Mouse (Mus musculus) kidney, adult 2 months (tissue): Measurements from ENCODE around the gene Aggf1. TPM values are rescaled to one million over a fixed set of nuclear protein-coding genes. Genes with fewer than 3 reads are reported as not detected.
A peak's percentile ranks its signal among the peaks of the same experiment; 100 is the strongest.

Experiments
- DNase-seq: peaks from one replicate; pipeline ENCODE4 v3.0.0; 2021
- H3K27ac ChIP-seq: fragments of 200-500 bp; 2 replicates; pipeline ENCODE4 v1.5.1; 2012; ENCODE audit warnings: low read depth, low read length, control low read depth, inconsistent platforms; ENCODE audit not compliant: insufficient read depth
- H3K27me3 ChIP-seq: fragments of 200-500 bp; replicated peaks from 2 replicates; pipeline ENCODE4 v1.6.1; 2012; ENCODE audit warnings: mild to moderate bottlenecking, moderate library complexity, low read length, inconsistent platforms; ENCODE audit not compliant: control insufficient read depth, insufficient read depth
- H3K36me3 ChIP-seq: fragments of 200-500 bp; 2 replicates; pipeline ENCODE4 v1.6.1; 2012; ENCODE audit warnings: mild to moderate bottlenecking, moderate library complexity, low read length, inconsistent platforms; ENCODE audit not compliant: control insufficient read depth, insufficient read depth
- H3K4me1 ChIP-seq: fragments of 200-500 bp; 2 replicates; pipeline ENCODE4 v1.6.1; 2011; ENCODE audit warnings: low read length; ENCODE audit not compliant: control insufficient read depth, insufficient read depth
- H3K4me3 ChIP-seq: fragments of 200-500 bp; 2 replicates; pipeline ENCODE4 v1.5.1; 2011; ENCODE audit warnings: mild to moderate bottlenecking, low read depth, low read length, control low read depth; ENCODE audit not compliant: insufficient read depth
- CTCF ChIP-seq: fragments of 200-500 bp; conservative IDR thresholded peaks from 2 replicates; pipeline ENCODE4 v1.5.1; 2011; ENCODE audit warnings: low read depth, mild to moderate bottlenecking, control low read depth, low read length, moderate library complexity, mixed read lengths; ENCODE audit not compliant: insufficient read depth, insufficient read length
- POLR2A ChIP-seq: fragments of 200-500 bp; IDR thresholded peaks from one replicate; pipeline ENCODE4 v1.6.1; 2011; ENCODE audit warnings: low read depth, low read length, control low read depth
- WGBS: fragments of 180-500 bp; shearing (Covaris S2); methylation state at CpG from one replicate; pipeline ENCODE4 v1.1.7; 2018; 5-methylcytosine and 5-hydroxymethylcytosine counted together
- polyA plus RNA-seq: library from polyadenylated mRNA; depleted of rRNA; stranded (reverse); fragments of >200 nt; gene quantifications from 2 replicates; pipeline ENCODE4 v1.2.3, GENCODE M21; 2012; rRNA removed

Gene Aggf1
- polyA plus RNA-seq, 1 experiment, result 15.4 TPM

DNA sequence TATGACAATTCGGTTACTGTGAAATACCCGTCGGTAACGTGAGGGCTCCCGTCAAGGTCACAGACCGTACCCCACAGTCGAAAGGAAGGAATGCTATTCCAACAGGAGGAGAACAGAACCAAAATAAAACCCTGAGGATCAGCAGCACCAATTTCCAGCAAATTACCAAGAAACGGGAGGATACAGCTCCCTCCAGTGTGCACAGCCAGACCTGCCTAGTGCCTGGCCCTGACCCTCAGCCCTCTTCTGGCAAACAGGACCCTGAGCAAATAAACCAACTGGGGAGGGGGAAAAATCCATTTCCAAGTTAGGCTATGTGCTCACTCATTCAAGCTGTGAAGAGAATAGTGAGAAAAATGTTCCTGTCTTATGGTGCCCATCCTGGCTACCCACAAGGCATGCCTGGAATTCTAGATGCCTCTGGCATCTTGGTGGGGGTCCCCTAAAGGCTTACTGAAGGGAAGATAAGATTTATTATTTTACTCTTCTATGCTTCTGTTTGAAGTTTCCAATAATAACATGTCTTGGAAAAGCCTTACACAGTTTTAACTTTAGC lies 68.0 kb downstream of the Aggf1 start:
- peaks cover 16% of the 10 kb centered on the region; the same call in 1 of the 2 replicates for H3K4me1 ChIP-seq
- H3K4me3 ChIP-seq, result no peak overlapping the region
- H3K27me3 ChIP-seq, result no peaks in the 10 kb centered on the region
- peak overlapping the region; percentile 78 for H3K27ac ChIP-seq
- H3K36me3 ChIP-seq, result no peaks in the 10 kb centered on the region
- peak; percentile 20 for DNase-seq
- no peak; the same call in 1 of the 2 replicates for TF ChIP-seq CTCF
- TF ChIP-seq POLR2A, result no peak
- 23% methylated on average over 8 of the region's 8 CpGs for WGBS

DNA sequence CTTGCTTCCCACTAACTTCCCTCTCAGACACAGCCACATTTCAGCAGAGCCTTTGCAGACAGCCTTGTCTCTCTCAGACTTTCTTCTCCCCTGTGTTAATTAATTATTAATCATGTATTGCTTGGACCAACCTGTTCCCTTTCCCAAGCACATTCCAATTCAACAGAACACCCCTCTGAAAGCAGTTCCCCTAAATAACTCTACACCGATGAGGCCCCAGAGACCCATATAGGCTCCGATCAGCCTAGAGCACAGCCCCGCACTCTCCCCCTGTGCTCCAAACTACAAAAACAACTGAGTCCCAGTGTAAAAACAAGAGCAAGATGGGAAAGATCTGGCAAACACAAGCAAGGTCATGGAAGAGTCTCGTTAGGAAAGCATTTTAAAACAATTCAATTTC lies 68.6 kb downstream of the Aggf1 start:
- peaks cover 16% of the 10 kb centered on the region; the same call in 1 of the 2 replicates for H3K4me1 ChIP-seq
- H3K27me3 ChIP-seq, result no peaks in the 10 kb centered on the region
- 25% methylated on average over 4 of the region's 4 CpGs for WGBS
- H3K27ac ChIP-seq, result peak overlapping the region; percentile 78
- DNase-seq, result peak; percentile 58
- no peak for TF ChIP-seq POLR2A
- TF ChIP-seq CTCF, result no peak
- no peaks in the 10 kb centered on the region for H3K36me3 ChIP-seq
- no peak overlapping the region for H3K4me3 ChIP-seq

Other genes with a start within 250 kb of the Aggf1 start
- 10.1 TPM in 2 replicates for gene Pde8b, start 125.0 kb downstream of the Aggf1 start, polyA plus RNA-seq
- 44.7 and 46.1 TPM in 2 replicates for gene Zbed3, start 51.7 kb downstream of the Aggf1 start, polyA plus RNA-seq
- gene Crhbp, start 69.6 kb upstream of the Aggf1 start, polyA plus RNA-seq, result 0.05 TPM in 1 of 2 replicates, not detected in the other
- gene S100z, start 103.4 kb upstream of the Aggf1 start, polyA plus RNA-seq, result 0.80 TPM in 1 of 2 replicates, not detected in the other
- gene F2rl1, start 149.9 kb upstream of the Aggf1 start, polyA plus RNA-seq, result 27.2 and 29.9 TPM in 2 replicates
- gene F2r, start 243.1 kb upstream of the Aggf1 start, polyA plus RNA-seq, result 39.9 and 42.2 TPM in 2 replicates